Mouse (Mus musculus) kidney, embryonic 14.5 days (tissue): ENCODE data around the gene Gm49322. TPM values are rescaled to one million over a fixed set of nuclear protein-coding genes. Genes with fewer than 3 reads are reported as not detected.

Source experiments
- ATAC-seq: fragments of 200-750 bp; cut with Nextera tagmentation; 2 replicates; pipeline ENCODE4 v1.8.0; 2017; ENCODE audit warnings: moderate number of reproducible peaks, mild to moderate bottlenecking, moderate TSS enrichment, moderate library complexity; ENCODE audit not compliant: low FRiP score, low TSS enrichment
- H3K27ac ChIP-seq: fragments of 300-500 bp; sonication (generic); 2 replicates; pipeline ENCODE4 v1.5.1; 2014; ENCODE audit warnings: low read depth, mild to moderate bottlenecking, low read length, moderate library complexity, mixed read lengths
- H3K27me3 ChIP-seq: fragments of 300-500 bp; sonication (generic); 2 replicates; pipeline ENCODE4 v1.6.1; 2014; ENCODE audit warnings: mild to moderate bottlenecking, low read length; ENCODE audit not compliant: control insufficient read depth, insufficient read depth
- H3K36me3 ChIP-seq: fragments of 300-500 bp; sonication (generic); 2 replicates; pipeline ENCODE4 v1.6.1; 2014; ENCODE audit warnings: low read length, mixed read lengths; ENCODE audit not compliant: control insufficient read depth, insufficient read depth
- H3K4me1 ChIP-seq: fragments of 300-500 bp; sonication (generic); 2 replicates; pipeline ENCODE4 v1.6.1; 2014; ENCODE audit warnings: low read length, mixed read lengths; ENCODE audit not compliant: control insufficient read depth, insufficient read depth
- H3K4me2 ChIP-seq: fragments of 300-500 bp; sonication (generic); replicated peaks from 2 replicates; pipeline ENCODE4 v1.6.1; 2014; ENCODE audit warnings: low read depth, mild to moderate bottlenecking, low read length
- H3K4me3 ChIP-seq: fragments of 300-500 bp; sonication (generic); 2 replicates; pipeline ENCODE4 v1.5.1; 2014; ENCODE audit warnings: mild to moderate bottlenecking, low read length
- H3K9ac ChIP-seq: fragments of 300-500 bp; sonication (generic); 2 replicates; pipeline ENCODE4 v1.6.1; 2014; ENCODE audit warnings: low read depth, mild to moderate bottlenecking, low read length, moderate library complexity
- H3K9me3 ChIP-seq: fragments of 300-500 bp; sonication (generic); 2 replicates; pipeline ENCODE4 v1.6.1; 2016; ENCODE audit warnings: low read length; ENCODE audit not compliant: control insufficient read depth
- WGBS: fragments of 180-500 bp; shearing (Covaris S2); extraction: QIAGEN DNeasy Blood & Tissue Kit; methylation state at CpG from one replicate; pipeline ENCODE4 v1.1.7; 2014; 5-methylcytosine and 5-hydroxymethylcytosine counted together
- polyA plus RNA-seq: library from polyadenylated mRNA; unstranded; fragments of >200 nt; fragmentation: Nextera tagmentation; extraction: Ambion mirVana; gene quantifications from 2 replicates; pipeline ENCODE4 v1.2.1, GENCODE M21; 2014

The Gm49322 gene
- polyA plus RNA-seq, 1 experiment from 2014 or later = 2.5 TPM

DNA sequence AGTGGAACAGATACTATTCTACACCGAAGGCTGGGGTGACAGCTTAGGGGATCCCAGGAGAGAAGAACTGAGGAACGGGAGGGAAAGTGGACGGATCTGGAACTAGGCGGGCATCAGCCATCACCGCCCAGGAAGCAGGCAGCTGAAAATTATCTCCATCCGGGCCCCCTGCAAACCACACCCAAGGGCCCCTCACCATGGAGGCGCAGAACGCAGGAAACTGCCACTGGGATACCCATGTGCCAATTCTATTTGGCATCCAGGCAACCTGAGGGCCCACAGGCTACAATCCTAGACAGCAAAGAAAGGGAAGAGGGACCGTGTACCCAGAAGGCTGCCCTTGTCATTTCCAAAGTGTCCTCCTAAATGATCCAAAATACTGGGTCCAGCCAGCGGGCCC is 35.4 kb upstream of the Gm49322 start:
- no peak overlapping the region for H3K4me3 ChIP-seq
- no peak overlapping the region for H3K27ac ChIP-seq
- H3K36me3 ChIP-seq = peaks cover 14% of the 10 kb centered on the region; the same call in 1 of the 2 replicates
- WGBS = 85% methylated on average over 10 of the region's 10 CpGs
- ATAC-seq = no peak
- peaks cover 51% of the 10 kb centered on the region for H3K4me1 ChIP-seq
- no peak overlapping the region; the same call in 1 of the 2 replicates for H3K4me2 ChIP-seq
- no peak overlapping the region for H3K9ac ChIP-seq
- H3K27me3 ChIP-seq = no peaks in the 10 kb centered on the region
- H3K9me3 ChIP-seq = no peaks in the 10 kb centered on the region

DNA sequence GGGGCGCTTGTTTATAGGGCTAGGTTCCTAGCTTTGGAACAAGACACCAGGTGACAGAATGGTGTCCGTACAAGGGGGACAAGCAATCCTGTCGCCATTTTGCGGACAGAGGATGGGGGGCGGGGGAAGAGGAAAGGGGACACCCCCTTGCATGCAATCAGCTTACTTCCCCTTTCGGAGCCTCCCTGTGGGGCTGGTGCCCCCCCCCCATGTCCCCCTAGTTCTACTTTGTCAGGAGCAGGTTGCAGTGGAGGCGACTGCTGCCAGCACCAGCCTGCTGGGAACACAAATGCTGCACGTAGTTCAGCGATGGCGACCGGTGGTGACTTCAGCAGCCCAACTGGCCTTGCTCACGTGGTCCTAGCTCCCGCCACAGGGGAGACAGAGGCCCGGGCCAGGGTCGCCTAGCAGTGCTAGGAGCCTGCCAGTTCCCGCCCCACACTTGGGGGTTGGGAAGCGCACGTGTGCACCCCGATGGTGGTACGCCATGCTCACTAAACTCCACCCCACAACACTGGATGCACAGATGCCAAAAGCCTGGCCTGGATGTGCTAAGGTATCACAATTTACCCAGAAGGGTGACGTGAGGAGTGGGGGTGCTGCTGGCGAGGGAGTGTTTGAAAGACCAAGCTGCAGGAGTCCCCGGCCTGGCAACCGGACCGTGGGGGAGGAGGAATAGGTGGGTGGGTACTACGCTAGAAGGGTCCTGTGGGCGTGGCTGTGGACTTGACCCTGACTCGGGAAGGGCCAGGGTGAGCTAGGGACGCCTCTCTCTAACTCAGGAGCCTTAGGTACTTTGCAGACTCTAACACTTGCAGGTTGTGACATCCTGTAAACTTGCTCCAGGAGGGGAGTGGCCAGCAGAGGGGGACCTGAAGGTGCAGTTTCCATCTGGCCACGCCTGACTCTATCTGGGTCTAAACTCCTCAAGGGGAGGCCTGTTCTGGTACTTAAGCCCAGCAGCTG is 34.7 kb upstream of the Gm49322 start:
- peak overlapping the region; percentile 45 for H3K9ac ChIP-seq
- no peaks in the 10 kb centered on the region for H3K9me3 ChIP-seq
- peaks cover 58% of the 10 kb centered on the region for H3K4me1 ChIP-seq
- ATAC-seq = peak; percentile 14; the same call in 1 of the 2 replicates
- peak overlapping the region; percentile 42; the same call in 1 of the 2 replicates for H3K27ac ChIP-seq
- H3K4me3 ChIP-seq = peak overlapping the region; percentile 21; the same call in 1 of the 2 replicates
- H3K36me3 ChIP-seq = peaks cover 14% of the 10 kb centered on the region; the same call in 1 of the 2 replicates
- H3K27me3 ChIP-seq = no peaks in the 10 kb centered on the region
- 19% methylated on average over 30 of the region's 30 CpGs for WGBS
- H3K4me2 ChIP-seq = peak overlapping the region; percentile 50

DNA sequence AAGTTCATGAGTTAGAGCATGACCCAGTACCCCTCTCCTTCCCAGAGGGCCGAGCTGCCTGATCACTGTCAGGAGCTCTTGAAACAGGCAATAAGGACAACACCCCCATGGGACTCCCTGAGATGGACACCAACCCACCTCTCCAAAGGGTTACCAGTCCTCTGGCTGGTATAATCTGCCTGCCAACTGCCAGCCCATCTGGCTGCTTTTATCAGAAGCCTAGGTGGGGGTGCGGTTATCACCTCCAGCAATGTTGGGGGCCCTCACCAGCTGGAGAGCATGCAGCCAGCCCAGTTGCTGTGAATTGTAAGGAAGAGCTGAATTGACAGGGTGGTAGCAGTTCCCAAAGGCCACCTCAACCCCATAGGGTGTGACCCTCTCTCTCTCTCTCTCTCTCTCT is 33.3 kb upstream of the Gm49322 start:
- no peak overlapping the region for H3K9ac ChIP-seq
- no peak for ATAC-seq
- H3K36me3 ChIP-seq = peaks cover 12% of the 10 kb centered on the region; the same call in 1 of the 2 replicates
- H3K27ac ChIP-seq = no peak overlapping the region
- 74% methylated on average over 2 of the region's 2 CpGs for WGBS
- no peak overlapping the region for H3K4me2 ChIP-seq
- H3K27me3 ChIP-seq = no peaks in the 10 kb centered on the region
- H3K4me1 ChIP-seq = peaks cover 52% of the 10 kb centered on the region
- H3K4me3 ChIP-seq = no peak overlapping the region
- no peaks in the 10 kb centered on the region for H3K9me3 ChIP-seq

DNA sequence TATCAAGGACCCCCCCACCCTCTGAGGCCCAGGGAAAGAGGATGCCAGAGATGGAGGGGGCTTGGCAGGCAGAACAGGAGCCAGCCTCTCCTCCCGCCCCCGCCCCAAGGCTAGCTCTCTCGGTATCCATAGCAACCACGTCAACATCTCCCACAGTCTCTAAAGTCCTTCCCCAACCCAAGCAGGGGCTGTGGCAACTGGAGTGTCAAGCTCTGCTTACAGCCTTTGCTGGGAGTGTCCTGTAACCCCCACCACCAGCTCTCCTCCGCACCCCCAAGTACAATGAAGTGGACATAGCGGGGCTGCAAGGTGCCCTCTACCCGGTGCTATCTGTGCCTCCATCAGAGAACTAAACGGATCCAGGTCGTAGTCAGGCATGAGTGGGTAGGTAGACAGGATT is 31.9 kb upstream of the Gm49322 start:
- Histone ChIP-seq H3K27me3 (no peaks in the 10 kb centered on the region), H3K9me3 (no peaks in the 10 kb centered on the region), H3K9ac (peak overlapping the region; percentile 32; the same call in 1 of the 2 replicates), H3K4me3 (no peak overlapping the region), H3K4me1 (peaks cover 61% of the 10 kb centered on the region), H3K36me3 (no peaks in the 10 kb centered on the region; the same call in 1 of the 2 replicates), H3K4me2 (no peak overlapping the region), H3K27ac (no peak overlapping the region)
- ATAC-seq = no peak
- WGBS = 52% methylated on average over 9 of the region's 9 CpGs

DNA sequence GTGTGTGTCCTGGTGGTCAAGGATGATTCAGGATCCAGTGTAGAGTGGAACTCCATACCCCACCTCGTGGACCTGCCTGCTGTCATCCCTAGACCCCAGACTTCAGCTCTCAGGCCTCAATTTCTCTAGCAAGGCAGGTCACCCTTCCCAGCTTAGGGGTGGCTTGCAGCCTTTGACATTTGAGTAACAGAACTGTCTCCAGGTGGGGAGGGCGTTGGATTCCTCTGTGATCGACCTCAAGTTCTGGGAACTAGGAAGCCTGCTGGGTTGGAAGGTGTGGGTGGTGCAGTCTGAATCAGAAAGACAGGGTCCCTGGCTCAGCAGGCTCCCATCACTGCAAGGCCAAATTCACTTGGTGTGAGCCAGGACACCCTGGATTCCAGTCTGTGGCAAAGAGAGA is 30.9 kb upstream of the Gm49322 start:
- no peak overlapping the region for H3K4me2 ChIP-seq

DNA sequence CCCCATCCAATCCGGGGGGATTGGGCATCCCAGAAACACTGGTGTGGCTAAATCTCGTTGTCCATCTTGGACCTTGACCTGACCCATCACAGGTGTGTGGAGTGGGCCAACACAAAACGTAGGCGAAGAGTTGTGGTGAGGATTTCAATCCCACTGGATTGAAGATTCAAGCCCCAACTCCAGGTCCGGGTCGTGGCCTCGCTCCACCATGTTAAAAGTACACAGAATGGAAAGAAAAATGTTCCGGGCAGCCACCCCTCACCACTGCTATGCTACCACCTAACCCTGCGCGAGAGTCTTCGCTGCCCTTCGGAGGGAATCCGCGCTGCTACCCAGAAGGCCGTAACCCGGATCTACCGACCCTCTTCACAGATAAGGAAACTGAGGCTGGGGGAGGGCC is 29.9 kb upstream of the Gm49322 start:
- ATAC-seq = no peak
- peak overlapping the region; percentile 72 for H3K4me2 ChIP-seq
- H3K9ac ChIP-seq = peak overlapping the region; percentile 89
- H3K36me3 ChIP-seq = no peaks in the 10 kb centered on the region
- H3K4me1 ChIP-seq = peaks cover 50% of the 10 kb centered on the region
- 11% methylated on average over 17 of the region's 17 CpGs for WGBS
- H3K4me3 ChIP-seq = peak overlapping the region; percentile 87
- no peaks in the 10 kb centered on the region for H3K9me3 ChIP-seq
- no peaks in the 10 kb centered on the region for H3K27me3 ChIP-seq
- no peak overlapping the region for H3K27ac ChIP-seq

More for the DNA sequence above, 30.9 kb upstream of the Gm49322 start:
- Histone ChIP-seq H3K36me3 (no peaks in the 10 kb centered on the region), H3K9me3 (no peaks in the 10 kb centered on the region), H3K4me3 (peak overlapping the region; percentile 87; the same call in 1 of the 2 replicates), H3K27ac (no peak overlapping the region), H3K9ac (no peak overlapping the region), H3K27me3 (no peaks in the 10 kb centered on the region), H3K4me1 (peaks cover 59% of the 10 kb centered on the region)
- WGBS = 70% methylated on average over 3 of the region's 3 CpGs
- no peak for ATAC-seq

DNA sequence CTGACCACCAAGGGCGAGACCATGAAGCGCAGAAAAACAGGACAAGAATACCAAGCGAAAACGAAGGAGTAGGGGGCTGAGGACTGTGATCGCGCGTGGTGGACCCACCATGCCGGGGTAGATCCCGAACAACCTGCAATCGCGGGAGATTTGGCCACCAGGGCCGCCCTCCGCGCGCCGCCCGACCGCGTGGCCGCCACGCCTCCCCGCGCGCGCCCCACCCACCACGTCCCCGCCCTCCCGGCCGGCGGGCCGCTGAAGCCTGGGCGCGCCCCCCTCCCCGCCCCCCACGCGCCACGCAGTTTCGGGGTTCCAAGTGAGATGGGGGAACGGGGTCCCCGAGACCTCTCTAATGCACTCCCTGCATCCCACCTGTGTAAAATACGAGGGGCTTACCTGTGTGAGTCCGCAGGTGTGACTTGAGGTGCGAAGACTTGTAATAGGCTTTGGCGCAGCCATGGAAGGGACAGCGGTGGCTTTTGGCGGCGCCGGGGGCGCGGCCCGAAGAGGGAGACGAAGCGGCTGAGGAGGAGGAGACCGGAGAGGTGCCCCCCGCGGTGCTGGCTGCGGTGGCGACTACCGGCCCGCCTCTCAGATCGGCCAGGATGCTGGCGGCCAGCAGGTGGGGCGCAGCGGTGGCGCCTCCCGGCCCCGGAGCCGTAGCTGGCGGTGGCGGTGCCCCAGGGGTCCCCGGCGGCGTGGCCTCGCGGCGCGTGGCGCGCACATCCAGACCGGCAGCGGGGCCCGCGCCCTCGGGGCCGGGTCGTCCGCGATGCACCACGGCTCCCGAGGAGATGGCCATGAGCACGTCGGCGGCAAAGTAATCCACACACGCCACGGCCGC is 29.2 kb upstream of the Gm49322 start:
- Histone ChIP-seq H3K9me3 (no peaks in the 10 kb centered on the region), H3K4me3 (peak overlapping the region; percentile 87), H3K27ac (peak overlapping the region; percentile 96), H3K4me1 (peaks cover 43% of the 10 kb centered on the region), H3K36me3 (no peaks in the 10 kb centered on the region), H3K27me3 (no peaks in the 10 kb centered on the region), H3K4me2 (peak overlapping the region; percentile 72), H3K9ac (peak overlapping the region; percentile 89)
- peak; percentile 1; the same call in 1 of the 2 replicates for ATAC-seq
- WGBS = under 1% methylated on average over 88 of the region's 96 CpGs

DNA sequence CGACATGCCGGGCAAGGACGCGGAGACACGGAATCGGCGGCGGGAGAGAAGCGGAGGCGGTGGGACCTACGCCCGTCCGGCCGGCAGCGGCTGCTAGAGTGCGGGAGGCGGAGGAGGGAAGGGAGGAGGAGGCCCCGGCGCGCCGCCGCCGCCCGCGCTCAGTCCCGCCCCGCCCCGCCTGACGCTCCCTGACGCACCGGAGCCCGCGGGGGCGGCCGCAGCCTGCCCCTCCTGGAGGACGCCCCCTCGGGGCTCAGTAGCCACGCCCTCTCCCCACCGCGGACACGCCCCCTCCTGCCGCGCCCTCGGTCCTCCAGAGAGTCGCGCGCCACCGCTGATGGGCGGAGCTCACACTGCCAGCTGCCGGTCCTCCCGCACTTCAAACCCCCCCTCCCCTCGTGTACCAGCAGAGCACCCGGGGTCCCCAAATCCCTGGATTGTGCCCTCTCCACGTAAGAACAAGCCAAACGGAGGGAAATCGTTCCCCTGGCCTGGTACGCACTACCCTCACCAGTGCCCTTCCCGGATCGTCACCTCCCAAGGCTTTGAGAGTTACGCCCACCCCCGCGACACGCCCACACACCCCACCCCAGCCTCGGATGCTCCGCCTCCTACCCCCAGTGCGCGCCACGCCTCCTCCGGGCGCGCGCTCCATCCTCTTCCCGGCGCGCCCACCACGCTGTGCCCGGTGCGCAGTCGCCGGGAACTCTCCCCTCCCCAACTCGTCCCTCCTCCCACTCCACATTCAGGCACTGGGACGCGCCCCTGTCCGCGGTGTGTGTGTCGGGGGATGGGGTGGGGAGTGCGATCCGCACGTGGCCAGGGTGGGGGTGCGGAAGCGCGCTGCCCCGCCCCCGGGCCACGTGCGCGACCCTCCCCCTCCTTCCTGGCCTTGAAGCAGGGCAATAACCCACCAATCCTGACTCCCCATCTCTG is 28.4 kb upstream of the Gm49322 start, which contains the start of gene Klf16:
TSS of gene Klf16 (minus strand) at position 127 of the 936 bp plus-strand sequence.
- Histone ChIP-seq H3K9ac (peak within 1 kb of the TSS; percentile 89), H3K36me3 (0 out of 2 replicates have a peak, but pooled peaks cover 4% of the 10 kb centered on the region), H3K9me3 (no peaks in the 10 kb centered on the region), H3K4me3 (peak within 1 kb of the TSS; percentile 87), H3K4me2 (peak within 1 kb of the TSS; percentile 72), H3K4me1 (peaks cover 34% of the 10 kb centered on the region), H3K27ac (peak within 1 kb of the TSS; percentile 96), H3K27me3 (no peaks in the 10 kb centered on the region)
- WGBS = under 1% methylated on average over 76 of the region's 97 CpGs
- ATAC-seq = peak; percentile 80
